Mouse (Mus musculus) MEL (cell line): ENCODE data around the gene Cachd1. TPM values are rescaled to one million over a fixed set of nuclear protein-coding genes. Genes with fewer than 3 reads are reported as not detected.

Experiments
- DNase-seq: peaks from one replicate; pipeline ENCODE4 v3.0.0; 2011; ENCODE audit warnings: low read depth, low spot score
- H3K27ac ChIP-seq: 2 replicates; pipeline ENCODE4 v1.5.1; 2012; ENCODE audit warnings: low read depth, mild to moderate bottlenecking, control low read depth, low read length, moderate library complexity; ENCODE audit not compliant: control insufficient read depth
- H3K27me3 ChIP-seq, 2 experiments: fragments of 150-350 bp in 1 of 2; sonication (generic) in 1 of 2; 2 replicates each; pipeline ENCODE4 v1.6.1; 2012; ENCODE audit warnings: low read length in 2 of 2, mild to moderate bottlenecking in 2 of 2, improper control_type of control experiment in 1 of 2, moderate library complexity in 1 of 2; ENCODE audit not compliant: insufficient read depth in 2 of 2, control insufficient read depth in 1 of 2
- H3K36me3 ChIP-seq, 2 experiments: 2 replicates each; pipeline ENCODE4 v1.6.1; 2012 to 2014; ENCODE audit warnings: low read length in 2 of 2, improper control_type of control experiment in 1 of 2, inconsistent platforms in 1 of 2, mild to moderate bottlenecking in 1 of 2; ENCODE audit not compliant: insufficient read depth in 2 of 2, control insufficient read depth in 1 of 2
- H3K4me1 ChIP-seq, 2 experiments: fragments of 150-350 bp in 1 of 2; sonication (generic) in 1 of 2; 2 replicates each; pipeline ENCODE4 v1.6.1; 2012; ENCODE audit warnings: low read length in 2 of 2, improper control_type of control experiment in 1 of 2, mild to moderate bottlenecking in 1 of 2; ENCODE audit not compliant: insufficient read depth in 2 of 2, control insufficient read depth in 1 of 2
- H3K4me3 ChIP-seq, 2 experiments: fragments of 150-350 bp in 1 of 2; sonication (generic) in 1 of 2; 2 replicates each; pipeline ENCODE4 v1.5.1; 2012; ENCODE audit warnings: low read depth in 2 of 2, low read length in 2 of 2, mild to moderate bottlenecking in 2 of 2, moderate library complexity in 2 of 2, control low read depth in 1 of 2, improper control_type of control experiment in 1 of 2; ENCODE audit not compliant: control insufficient read depth in 1 of 2, insufficient read depth in 1 of 2
- H3K79me2 ChIP-seq: 2 replicates; pipeline ENCODE4 v1.6.1; 2012; ENCODE audit warnings: mild to moderate bottlenecking, low read length, moderate library complexity; ENCODE audit not compliant: control insufficient read depth, poor library complexity, insufficient read depth
- H3K9ac ChIP-seq: 2 replicates; pipeline ENCODE4 v1.6.1; 2012; ENCODE audit warnings: low read depth, mild to moderate bottlenecking, control low read depth, low read length, moderate library complexity; ENCODE audit not compliant: control insufficient read depth, poor library complexity, severe bottlenecking
- H3K9me3 ChIP-seq: fragments of 150-350 bp; sonication (generic); replicated peaks from 2 replicates; pipeline ENCODE4 v1.6.1; 2012; ENCODE audit warnings: mild to moderate bottlenecking, low read length, improper control_type of control experiment, moderate library complexity; ENCODE audit not compliant: insufficient read depth
- BHLHE40 ChIP-seq: IDR thresholded peaks from 2 replicates; pipeline ENCODE4 v1.6.1; 2012; ENCODE audit warnings: low read depth, mild to moderate bottlenecking, inconsistent platforms, low read length, improper control_type of control experiment, borderline replicate concordance
- CTCF ChIP-seq, 3 experiments: IDR thresholded peaks in 2 of 3; conservative IDR thresholded peaks in 1 of 3; 2 replicates each; pipeline ENCODE4 v1.5.1; 2011 to 2012; ENCODE audit warnings: low read length in 3 of 3, low read depth in 2 of 3, mild to moderate bottlenecking in 2 of 3, improper control_type of control experiment in 1 of 3, inconsistent platforms in 1 of 3, mixed read lengths in 1 of 3, moderate library complexity in 1 of 3; ENCODE audit not compliant: control insufficient read depth in 1 of 3, insufficient read depth in 1 of 3, poor library complexity in 1 of 3, severe bottlenecking in 1 of 3
- ELF1 ChIP-seq: IDR thresholded peaks from 2 replicates; pipeline ENCODE4 v1.6.1; 2014; ENCODE audit warnings: low read depth, mild to moderate bottlenecking, inconsistent platforms, low read length, improper control_type of control experiment, moderate library complexity
- EP300 ChIP-seq, 2 experiments: IDR thresholded peaks; 2 replicates each; pipeline ENCODE4 v1.6.1; 2011; ENCODE audit warnings: improper control_type of control experiment in 2 of 2, low read length in 2 of 2, low read depth in 1 of 2, mild to moderate bottlenecking in 1 of 2
- JUND ChIP-seq: IDR thresholded peaks from 2 replicates; pipeline ENCODE4 v1.6.1; 2011; ENCODE audit warnings: low read depth, mild to moderate bottlenecking, improper control_type of control experiment, low read length
- KAT2A ChIP-seq: conservative IDR thresholded peaks from 2 replicates; pipeline ENCODE4 v1.6.1; 2012; ENCODE audit warnings: low read depth, low read length, improper control_type of control experiment, inconsistent platforms
- MAX ChIP-seq: IDR thresholded peaks from 2 replicates; pipeline ENCODE4 v1.6.1; 2011; ENCODE audit warnings: low read length, improper control_type of control experiment
- MAZ ChIP-seq: IDR thresholded peaks from 2 replicates; pipeline ENCODE4 v1.6.1; 2012; ENCODE audit warnings: low read depth, mild to moderate bottlenecking, inconsistent platforms, low read length, improper control_type of control experiment
- MEF2A ChIP-seq: IDR thresholded peaks from 2 replicates; pipeline ENCODE4 v1.6.1; 2014; ENCODE audit warnings: low read depth, mild to moderate bottlenecking, inconsistent platforms, low read length, improper control_type of control experiment; ENCODE audit not compliant: poor library complexity, insufficient replicate concordance, severe bottlenecking; ENCODE audit errors: extremely low read depth
- MYB ChIP-seq: IDR thresholded peaks from 2 replicates; pipeline ENCODE4 v1.6.1; 2011; ENCODE audit warnings: mild to moderate bottlenecking, low read depth, low read length, improper control_type of control experiment
- NRF1 ChIP-seq: IDR thresholded peaks from 2 replicates; pipeline ENCODE4 v1.6.1; 2014; ENCODE audit warnings: low read depth, mild to moderate bottlenecking, inconsistent platforms, low read length, improper control_type of control experiment, moderate library complexity; ENCODE audit not compliant: poor library complexity, insufficient read depth, severe bottlenecking
- POLR2A ChIP-seq, 2 experiments: IDR thresholded peaks; 2 replicates each; pipeline ENCODE4 v1.6.1; 2011 to 2012; ENCODE audit warnings: low read length in 2 of 2, mild to moderate bottlenecking in 2 of 2, control low read depth in 1 of 2, improper control_type of control experiment in 1 of 2, low read depth in 1 of 2, moderate library complexity in 1 of 2; ENCODE audit not compliant: control insufficient read depth in 1 of 2, insufficient read depth in 1 of 2, poor library complexity in 1 of 2
- POLR2AphosphoS2 ChIP-seq: IDR thresholded peaks from 2 replicates; pipeline ENCODE4 v1.6.1; 2011; ENCODE audit warnings: low read length, improper control_type of control experiment
- POLR2AphosphoS5 ChIP-seq: IDR thresholded peaks from 2 replicates; pipeline ENCODE4 v1.6.1; 2012; ENCODE audit warnings: low read depth, borderline replicate concordance, mild to moderate bottlenecking, inconsistent platforms, low read length, moderate library complexity, mixed read lengths
- RAD21 ChIP-seq: IDR thresholded peaks from 2 replicates; pipeline ENCODE4 v1.6.1; 2011; ENCODE audit warnings: mild to moderate bottlenecking, low read depth, low read length, improper control_type of control experiment
- ZC3H11A ChIP-seq: IDR thresholded peaks from 2 replicates; pipeline ENCODE4 v1.6.1; 2012; ENCODE audit warnings: low read depth, mild to moderate bottlenecking, inconsistent platforms, low read length, improper control_type of control experiment
- ZKSCAN1 ChIP-seq: IDR thresholded peaks from 2 replicates; pipeline ENCODE4 v1.6.1; 2012; ENCODE audit warnings: low read depth, mild to moderate bottlenecking, inconsistent platforms, low read length, improper control_type of control experiment, moderate library complexity
- ZMIZ1 ChIP-seq: IDR thresholded peaks from 2 replicates; pipeline ENCODE4 v1.6.1; 2012; ENCODE audit warnings: low read depth, mild to moderate bottlenecking, inconsistent platforms, low read length, improper control_type of control experiment, moderate library complexity
- polyA plus RNA-seq, 2 experiments: library from polyadenylated mRNA; stranded (reverse) in 1 of 2; unstranded in 1 of 2; fragments of >175 nt in 1 of 2; fragments of >200 nt in 1 of 2; gene quantifications; 2 replicates each; pipeline versions ENCODE4 v1.2.1 to v1.2.4; 2012; ENCODE audit warnings: low replicate concordance in 2 of 2, low read depth in 1 of 2; ENCODE audit not compliant: insufficient read length in 2 of 2, insufficient read depth in 1 of 2, missing spikeins in 1 of 2
- total RNA-seq: library from RNA; depleted of rRNA; stranded (reverse); fragments of 300-350 nt; gene quantifications from 2 replicates; pipeline ENCODE4 v1.2.3, GENCODE M21; 2012

Gene Cachd1
- total and polyA plus RNA-seq, 3 experiments, result 4.0 to 15.8 TPM; not detected in 1

DNA sequence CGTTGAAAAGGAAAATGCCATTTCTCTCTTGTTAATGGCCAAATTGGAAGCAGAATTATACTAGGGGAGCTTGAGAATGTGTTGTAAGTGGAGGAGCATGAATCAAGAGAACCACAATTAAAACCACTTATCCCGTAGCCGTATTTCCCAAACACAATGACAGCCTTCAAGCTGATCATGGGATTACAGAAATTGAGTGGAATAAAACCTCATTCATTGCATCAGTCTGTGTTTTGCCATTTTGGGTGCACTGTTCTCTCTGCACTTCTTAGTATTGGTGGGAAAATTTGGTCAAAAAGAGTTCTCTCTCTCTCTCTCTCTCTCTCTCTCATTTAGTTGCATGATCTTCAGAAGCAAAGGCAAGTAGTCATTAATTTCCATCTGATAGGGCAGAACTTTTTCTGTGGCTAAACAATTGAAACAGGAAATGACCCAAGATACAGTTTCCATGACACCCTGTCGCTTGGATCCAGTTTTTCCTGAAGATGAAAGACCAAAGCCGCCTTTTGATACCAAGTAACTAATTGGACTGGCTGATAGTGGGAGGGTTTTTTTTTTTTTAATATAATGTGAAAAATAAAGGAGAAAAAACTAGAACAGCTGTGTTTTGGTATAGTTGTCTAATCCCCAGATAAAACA, 34.7 kb downstream of the Cachd1 start:
- Histone ChIP-seq H3K9me3 (no peaks in the 10 kb centered on the region), H3K4me3 (no peak overlapping the region), H3K9ac (no peak overlapping the region), H3K27ac (no peak overlapping the region), H3K36me3 (no peaks in the 10 kb centered on the region), H3K79me2 (no peaks in the 10 kb centered on the region)
- no peak for DNase-seq
- TF ChIP-seq ZC3H11A, result no peak
- no peak for TF ChIP-seq MEF2A
- TF ChIP-seq CTCF (IDR thresholded peaks at IDR 0.05 in 2 of 3, conservative IDR thresholded peaks at IDR 0.05 in 1 of 3; ENCODE audit: control insufficient read depth in 1 of 3, insufficient read depth in 1 of 3, low read depth in 2 of 3, low read length in 3 of 3, poor library complexity in 1 of 3, severe bottlenecking in 1 of 3), result no peak
- TF ChIP-seq ELF1, result no peak
- TF ChIP-seq MAZ, result no peak
- no peak for TF ChIP-seq ZKSCAN1
- TF ChIP-seq NRF1, result no peak
- no peak for TF ChIP-seq POLR2A (IDR thresholded peaks at IDR 0.05; ENCODE audit: control insufficient read depth in 1 of 2, insufficient read depth in 1 of 2, low read depth in 1 of 2, low read length in 2 of 2, poor library complexity in 1 of 2)
- TF ChIP-seq KAT2A, result no peak
- no peak for TF ChIP-seq MYB
- TF ChIP-seq JUND, result no peak
- no peak for TF ChIP-seq MAX
- TF ChIP-seq, all 39 proteins: peak for 0
- Histone ChIP-seq H3K27me3 (no peaks in the 10 kb centered on the region), H3K4me1 (no peaks in the 10 kb centered on the region)

- Histone ChIP-seq H3K9ac (no peak overlapping the region), H3K36me3 (no peaks in the 10 kb centered on the region), H3K4me3 (no peak overlapping the region), H3K4me1 (no peaks in the 10 kb centered on the region), H3K9me3 (no peaks in the 10 kb centered on the region), H3K27ac (no peak overlapping the region), H3K27me3 (no peaks in the 10 kb centered on the region), H3K79me2 (no peaks in the 10 kb centered on the region)
- DNase-seq, result no peak
- TF ChIP-seq ZMIZ1 (no peak), BHLHE40 (no peak), EP300 (IDR thresholded peaks at IDR 0.05; ENCODE audit: low read depth in 1 of 2, low read length in 2 of 2) (no peak), ELF1 (no peak), POLR2AphosphoS5 (no peak), RAD21 (no peak), JUND (no peak), ZKSCAN1 (no peak), POLR2AphosphoS2 (no peak)
These were observed 35.5 kb downstream of the Cachd1 start for GRCm38 (mm10) chr4:100811802-100812510.
